Mouse (Mus musculus) CD8-positive naive resting alpha-beta T cell, adult 2 months (primary cell): ENCODE results near the gene Tbc1d15.

Source experiments
- DNase-seq, 2 experiments: peaks; one replicate each; pipeline ENCODE4 v3.0.0; 2022; ENCODE audit warnings: low read depth in 2 of 2, low spot score in 2 of 2

Tbc1d15 gene

DNA sequence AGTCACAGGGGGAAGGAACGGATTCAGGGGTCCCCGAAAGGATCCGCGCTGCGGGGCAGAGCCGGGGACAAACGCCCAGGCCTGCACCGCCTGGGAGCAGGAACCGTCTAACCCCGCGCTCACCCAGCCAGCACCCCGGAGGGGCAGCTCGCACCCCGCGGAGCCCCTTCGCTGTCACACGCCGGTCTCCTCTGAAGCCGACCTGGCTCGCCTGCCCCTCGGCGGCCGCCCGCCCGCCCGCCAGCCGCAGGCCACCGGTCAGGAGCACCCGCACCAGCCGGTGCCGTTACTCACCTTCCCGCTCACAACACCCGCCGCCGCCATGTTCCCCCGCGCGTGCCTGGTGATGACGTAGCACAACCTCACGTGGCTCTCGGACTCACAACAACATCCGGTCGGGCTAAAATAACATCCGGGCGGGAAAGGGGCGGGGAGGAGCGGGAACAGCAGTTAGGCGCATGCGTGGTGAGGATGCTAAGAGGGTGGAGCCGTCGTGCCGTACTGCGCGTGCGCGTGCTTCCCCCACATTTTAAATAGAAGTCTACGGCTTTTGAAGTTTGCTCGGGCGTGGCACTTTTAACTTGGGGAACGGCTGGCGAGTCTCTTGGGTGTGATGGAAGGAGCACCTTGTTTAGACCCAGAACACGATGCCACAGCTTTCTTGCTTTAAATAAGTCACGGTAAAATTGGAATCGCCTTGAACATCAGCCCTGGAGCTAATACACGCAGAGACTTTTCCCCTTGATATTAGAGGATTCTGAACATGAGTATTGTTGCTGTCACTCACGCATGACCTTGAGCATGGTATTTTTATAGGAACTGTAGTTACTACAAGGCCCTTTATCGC lies at the start of gene Tbc1d15:
Gene Tbc1d15 (minus strand): TSS at position 380 of the 847 bp plus-strand sequence.
- peak; percentile 97 to 99 for DNase-seq

DNA sequence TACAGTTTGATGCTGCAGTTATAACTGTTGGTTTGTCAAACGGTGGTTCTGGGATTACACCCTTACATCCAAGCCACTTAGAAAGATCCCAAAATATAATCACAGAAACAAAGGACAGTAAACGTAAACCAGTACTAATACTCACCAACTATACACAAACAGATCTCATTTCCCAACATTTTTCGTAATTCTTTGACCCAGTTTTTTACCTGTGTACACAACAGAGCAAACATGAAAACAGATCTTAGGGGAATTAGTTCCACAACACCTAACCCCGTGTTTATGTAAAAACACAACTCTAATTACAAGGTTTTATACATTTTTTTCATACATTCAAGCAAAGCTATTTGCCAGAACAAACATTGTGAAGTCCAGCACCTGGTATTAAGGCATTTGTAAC lies 47.4 kb upstream of the Tbc1d15 start:
- DNase-seq, result no peak

GRCm38 (mm10) chr10:115297582-115297981 lies 46.3 kb upstream of the Tbc1d15 start:
- DNase-seq, result no peak

DNA sequence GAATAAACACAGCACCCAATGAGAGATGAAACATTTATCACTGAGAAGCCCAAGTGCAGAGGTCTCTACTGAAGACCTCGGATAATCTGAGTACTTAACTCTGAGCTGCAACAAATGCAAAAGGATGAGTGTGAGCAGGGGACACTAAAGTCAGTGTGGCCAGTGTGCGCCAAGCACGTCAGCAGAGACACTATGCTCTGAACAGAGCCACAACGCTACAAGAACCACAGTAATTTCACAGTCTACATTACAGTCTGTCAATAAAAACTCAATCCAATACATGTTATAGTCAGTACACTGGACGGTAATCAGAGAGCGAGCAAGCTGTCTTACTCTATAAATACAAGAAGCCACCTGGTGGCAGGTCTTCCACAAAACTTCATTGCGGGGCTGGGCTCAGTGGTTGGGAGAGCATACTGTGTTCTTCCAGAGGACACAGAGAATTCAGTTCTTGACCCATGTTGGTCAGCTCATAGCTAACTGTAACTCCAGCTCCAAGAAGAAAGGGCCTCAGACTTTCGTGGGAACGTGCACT lies 45.2 kb upstream of the Tbc1d15 start:
- no peak for DNase-seq

- no peak for DNase-seq
Observed at GRCm38 (mm10) chr10:115295162-115295561, 43.9 kb upstream of the Tbc1d15 start.

GRCm38 (mm10) chr10:115294715-115295114 lies 43.4 kb upstream of the Tbc1d15 start:
- no peak for DNase-seq

GRCm38 (mm10) chr10:115293946-115294345 lies 42.7 kb upstream of the Tbc1d15 start:
- no peak for DNase-seq

- no peak for DNase-seq
Observed at GRCm38 (mm10) chr10:115290671-115291070, 39.4 kb upstream of the Tbc1d15 start.

DNA sequence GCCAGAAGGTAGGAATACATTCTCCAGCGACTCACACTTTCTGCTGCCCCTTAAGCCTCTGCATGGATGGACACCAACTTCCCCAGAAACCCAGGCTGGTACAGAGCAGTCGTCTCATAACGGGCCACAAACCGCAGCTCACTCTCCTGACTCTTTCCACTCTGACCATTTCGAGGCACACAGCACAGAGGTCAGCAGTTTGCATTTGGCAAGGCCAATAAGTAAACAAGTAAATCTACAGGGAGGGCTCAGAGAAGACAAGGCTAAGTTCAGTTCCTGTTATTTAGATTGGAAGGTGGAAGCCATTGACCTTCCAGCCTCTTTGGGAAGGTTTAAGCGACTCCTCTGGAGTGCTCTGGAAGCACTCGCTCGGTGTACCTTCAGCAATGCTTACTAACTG lies 37.6 kb upstream of the Tbc1d15 start:
- no peak for DNase-seq

DNA sequence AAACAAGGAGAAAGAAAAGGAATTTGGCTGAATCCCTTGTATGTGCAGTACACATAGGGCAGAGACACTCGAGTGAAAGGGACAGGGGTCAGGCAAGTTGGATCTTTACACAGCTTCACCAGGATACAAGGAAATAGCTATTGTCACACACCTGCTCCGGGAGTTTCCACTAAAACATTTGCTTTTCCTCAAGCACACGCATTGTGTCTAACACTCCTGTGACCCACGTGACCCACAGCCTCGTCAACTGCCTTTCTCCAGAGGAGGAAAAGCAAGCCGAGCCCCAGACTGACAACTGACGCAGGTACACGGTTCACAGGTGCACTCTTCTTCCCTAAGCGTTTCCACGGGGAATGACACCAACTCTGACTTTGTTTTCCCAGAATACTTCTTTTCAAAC lies 32.9 kb upstream of the Tbc1d15 start:
- no peak for DNase-seq

GRCm38 (mm10) chr10:115281381-115281780 lies 30.1 kb upstream of the Tbc1d15 start:
- no peak for DNase-seq

DNA sequence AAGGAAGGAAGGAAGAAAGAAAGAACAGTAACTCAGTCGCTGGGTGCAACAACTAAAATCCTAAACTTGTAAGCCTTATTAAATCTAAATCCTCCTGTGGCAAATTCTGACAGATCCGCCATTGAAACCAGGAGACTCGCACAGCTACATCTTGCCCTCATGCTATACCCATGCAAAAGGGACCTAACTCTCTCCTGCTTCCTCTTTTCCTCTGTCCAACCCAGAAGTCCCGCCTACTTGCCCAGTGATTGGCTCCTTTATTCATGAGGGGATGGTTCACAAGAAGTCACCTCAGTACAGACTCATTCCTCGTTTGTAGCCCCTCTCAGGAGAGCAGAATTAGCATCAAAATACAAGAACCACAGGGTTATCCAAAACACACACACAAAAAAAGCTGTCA lies 20.4 kb upstream of the Tbc1d15 start:
- DNase-seq, result no peak

DNA sequence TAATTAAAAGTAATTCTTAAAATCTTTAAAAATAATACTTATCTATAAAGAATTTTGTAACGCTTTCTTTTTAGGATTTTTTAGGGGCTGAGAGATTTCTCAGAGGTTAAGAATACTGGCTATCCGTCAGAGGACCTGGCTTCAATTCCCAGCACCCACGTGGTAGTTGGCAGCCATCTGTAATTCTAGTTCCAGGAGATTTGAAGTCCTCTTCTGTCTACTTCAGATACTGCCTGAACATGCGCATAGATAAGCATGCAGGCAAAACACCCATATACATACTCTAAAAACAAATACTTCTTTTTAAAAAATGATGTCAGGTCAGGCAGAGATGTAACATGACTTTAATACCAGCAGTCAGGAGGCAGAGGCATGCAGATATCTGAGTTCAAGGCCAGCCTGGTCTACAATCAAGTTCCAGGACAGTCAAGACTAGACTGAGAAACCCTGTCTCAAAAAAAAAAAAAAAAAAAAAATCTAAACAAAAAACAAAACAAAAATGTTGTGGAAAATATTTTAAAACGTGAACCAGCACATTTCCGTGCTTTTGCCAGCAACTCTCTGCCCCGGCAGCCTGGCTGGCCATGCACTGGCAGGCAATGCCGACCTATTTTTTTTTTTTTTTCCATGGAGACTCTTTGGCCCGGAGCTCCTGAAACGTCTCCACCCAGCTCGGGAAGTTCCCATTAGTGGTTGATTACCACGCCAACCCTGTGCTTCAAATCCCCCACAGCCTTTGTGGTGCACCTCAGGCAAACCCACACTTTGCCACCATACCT lies 19.5 kb upstream of the Tbc1d15 start:
- DNase-seq, result no peak

- no peak for DNase-seq
Observed at GRCm38 (mm10) chr10:115262926-115263562, 11.8 kb upstream of the Tbc1d15 start.

GRCm38 (mm10) chr10:115262261-115262660 lies 11.0 kb upstream of the Tbc1d15 start:
- no peak for DNase-seq

- no peak for DNase-seq
Observed at GRCm38 (mm10) chr10:115261428-115261827, 10.2 kb upstream of the Tbc1d15 start.

- no peak for DNase-seq
Observed at GRCm38 (mm10) chr10:115256162-115256561, 4.9 kb upstream of the Tbc1d15 start.

DNA sequence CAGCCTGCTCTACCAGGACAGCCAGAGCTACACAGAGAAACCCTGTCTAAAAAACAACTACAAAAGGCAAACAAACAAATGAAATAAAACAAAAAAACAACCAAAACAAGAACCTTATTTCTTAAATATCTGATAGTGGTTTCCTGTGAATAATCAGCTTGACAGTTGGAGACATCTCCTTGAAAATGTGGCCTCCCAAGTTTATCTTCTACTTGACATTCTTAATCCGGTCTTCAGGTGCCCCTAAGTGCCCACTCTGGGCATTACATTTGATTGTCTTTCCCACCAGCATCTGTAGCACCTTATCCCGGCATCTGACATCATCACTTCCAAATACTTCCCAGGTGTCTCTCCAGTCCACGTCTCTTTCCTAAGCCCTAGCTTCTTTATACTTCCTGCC lies 2.3 kb upstream of the Tbc1d15 start:
- DNase-seq, result no peak

GRCm38 (mm10) chr10:115252321-115252757 lies 1.1 kb upstream of the Tbc1d15 start:
- DNase-seq, result no peak

- DNase-seq, result peak; percentile 30 to 38
Observed at GRCm38 (mm10) chr10:115250235-115251087, 806 bp downstream of the Tbc1d15 start.

- no peak for DNase-seq
Observed at GRCm38 (mm10) chr10:115248041-115248440, 3.2 kb downstream of the Tbc1d15 start.
